Mouse (Mus musculus) kidney, embryonic 14.5 days (tissue): ENCODE measurements around the gene Eif6. TPM values are rescaled to one million over a fixed set of nuclear protein-coding genes. Genes with fewer than 3 reads are reported as not detected.

Experiments
- ATAC-seq: fragments of 200-750 bp; cut with Nextera tagmentation; 2 replicates; pipeline ENCODE4 v1.8.0; 2017; ENCODE audit warnings: moderate number of reproducible peaks, mild to moderate bottlenecking, moderate TSS enrichment, moderate library complexity; ENCODE audit not compliant: low FRiP score, low TSS enrichment
- H3K27ac ChIP-seq: fragments of 300-500 bp; sonication (generic); 2 replicates; pipeline ENCODE4 v1.5.1; 2014; ENCODE audit warnings: low read depth, mild to moderate bottlenecking, low read length, moderate library complexity, mixed read lengths
- H3K27me3 ChIP-seq: fragments of 300-500 bp; sonication (generic); 2 replicates; pipeline ENCODE4 v1.6.1; 2014; ENCODE audit warnings: mild to moderate bottlenecking, low read length; ENCODE audit not compliant: control insufficient read depth, insufficient read depth
- H3K36me3 ChIP-seq: fragments of 300-500 bp; sonication (generic); 2 replicates; pipeline ENCODE4 v1.6.1; 2014; ENCODE audit warnings: low read length, mixed read lengths; ENCODE audit not compliant: control insufficient read depth, insufficient read depth
- H3K4me1 ChIP-seq: fragments of 300-500 bp; sonication (generic); 2 replicates; pipeline ENCODE4 v1.6.1; 2014; ENCODE audit warnings: low read length, mixed read lengths; ENCODE audit not compliant: control insufficient read depth, insufficient read depth
- H3K4me2 ChIP-seq: fragments of 300-500 bp; sonication (generic); replicated peaks from 2 replicates; pipeline ENCODE4 v1.6.1; 2014; ENCODE audit warnings: low read depth, mild to moderate bottlenecking, low read length
- H3K4me3 ChIP-seq: fragments of 300-500 bp; sonication (generic); 2 replicates; pipeline ENCODE4 v1.5.1; 2014; ENCODE audit warnings: mild to moderate bottlenecking, low read length
- H3K9ac ChIP-seq: fragments of 300-500 bp; sonication (generic); 2 replicates; pipeline ENCODE4 v1.6.1; 2014; ENCODE audit warnings: low read depth, mild to moderate bottlenecking, low read length, moderate library complexity
- H3K9me3 ChIP-seq: fragments of 300-500 bp; sonication (generic); 2 replicates; pipeline ENCODE4 v1.6.1; 2016; ENCODE audit warnings: low read length; ENCODE audit not compliant: control insufficient read depth
- WGBS: fragments of 180-500 bp; shearing (Covaris S2); extraction: QIAGEN DNeasy Blood & Tissue Kit; methylation state at CpG from one replicate; pipeline ENCODE4 v1.1.7; 2014; 5-methylcytosine and 5-hydroxymethylcytosine counted together
- polyA plus RNA-seq: library from polyadenylated mRNA; unstranded; fragments of >200 nt; fragmentation: Nextera tagmentation; extraction: Ambion mirVana; gene quantifications from 2 replicates; pipeline ENCODE4 v1.2.1, GENCODE M21; 2014

Gene Eif6
- polyA plus RNA-seq, 1 experiment from 2014 or later, result 202 TPM

DNA sequence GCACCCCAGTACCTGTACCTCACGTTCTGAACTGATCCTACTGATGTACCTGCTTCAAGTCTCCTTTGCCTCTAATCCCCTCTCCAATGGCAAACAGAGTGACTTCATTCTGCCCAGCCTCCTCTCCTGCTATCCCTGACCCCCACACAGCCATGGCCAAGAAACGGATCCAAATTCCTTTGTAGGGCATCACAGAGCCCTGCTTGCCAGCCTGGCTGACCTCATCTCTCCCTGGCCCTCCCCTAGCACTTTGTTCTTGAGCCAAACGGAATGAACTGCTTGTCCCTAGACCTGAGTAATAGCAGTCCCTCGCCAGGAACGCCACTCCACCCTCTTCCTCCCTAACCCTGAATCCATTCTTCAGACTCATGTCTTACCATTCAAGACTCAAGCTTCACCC is 20.2 kb downstream of the Eif6 start:
- no peaks in the 10 kb centered on the region for H3K36me3 ChIP-seq
- no peak overlapping the region for H3K4me2 ChIP-seq
- no peaks in the 10 kb centered on the region for H3K4me1 ChIP-seq
- no peaks in the 10 kb centered on the region for H3K27me3 ChIP-seq
- H3K27ac ChIP-seq, result no peak overlapping the region
- H3K9ac ChIP-seq, result no peak overlapping the region
- no peak overlapping the region for H3K4me3 ChIP-seq
- no peak for ATAC-seq
- WGBS, result 66% methylated on average over 5 of the region's 5 CpGs
- no peaks in the 10 kb centered on the region; the same call in 1 of the 2 replicates for H3K9me3 ChIP-seq

DNA sequence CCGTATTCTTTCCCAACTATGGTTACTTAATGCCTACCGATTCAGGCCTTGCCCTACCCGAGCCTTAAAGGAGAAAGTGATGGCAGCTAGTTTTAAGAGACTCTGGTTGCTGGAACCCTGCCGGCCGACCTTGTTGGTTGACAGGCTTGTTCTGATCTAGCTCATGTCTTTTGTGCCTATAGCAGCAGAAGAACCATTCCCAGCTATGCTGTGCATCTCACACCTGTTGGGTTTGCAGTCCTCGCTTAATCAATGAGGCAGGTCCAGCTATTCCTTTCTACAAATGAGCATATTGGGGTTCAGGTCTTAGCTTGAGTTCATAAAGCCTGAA is 20.8 kb downstream of the Eif6 start:
- H3K4me2 ChIP-seq, result no peak overlapping the region
- no peaks in the 10 kb centered on the region for H3K27me3 ChIP-seq
- no peak for ATAC-seq
- H3K4me1 ChIP-seq, result no peaks in the 10 kb centered on the region
- H3K36me3 ChIP-seq, result no peaks in the 10 kb centered on the region
- no peak overlapping the region for H3K9ac ChIP-seq
- H3K27ac ChIP-seq, result no peak overlapping the region
- 89% methylated on average over 6 of the region's 6 CpGs for WGBS
- no peak overlapping the region for H3K4me3 ChIP-seq
- no peaks in the 10 kb centered on the region; the same call in 1 of the 2 replicates for H3K9me3 ChIP-seq

DNA sequence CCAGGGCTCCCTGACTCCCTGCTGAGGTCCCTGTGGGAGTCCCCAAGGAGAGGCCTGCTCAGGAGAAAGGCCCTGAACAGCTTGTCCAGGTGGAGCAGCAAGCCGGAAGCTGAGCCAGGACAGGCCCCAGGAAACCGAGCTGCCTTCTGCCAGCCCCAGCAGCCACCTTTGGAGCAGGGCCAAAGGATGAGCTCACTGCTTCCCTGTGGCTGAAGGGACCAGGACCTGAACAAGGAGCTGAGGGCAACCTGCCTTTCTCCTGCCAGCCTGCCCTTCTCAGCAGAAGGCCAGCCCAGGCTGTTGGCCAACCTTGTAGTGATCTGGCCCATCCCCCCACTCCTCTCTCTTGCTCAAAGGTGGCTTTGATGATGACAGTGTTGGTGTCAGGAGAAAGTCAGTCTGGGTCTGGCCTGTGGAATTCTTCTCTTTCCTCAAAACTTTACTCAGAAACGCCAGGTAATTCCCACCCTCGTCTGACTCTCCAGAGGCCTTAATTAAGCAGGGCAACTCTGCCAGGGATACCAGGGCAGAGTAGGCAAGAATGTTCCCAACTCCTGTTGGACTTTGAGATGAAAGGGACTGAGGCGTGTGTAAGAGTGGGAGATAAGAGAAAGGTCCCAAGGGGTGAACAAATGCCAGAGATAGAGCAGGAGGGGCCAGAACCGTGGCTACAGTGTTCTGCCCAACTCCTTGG is 21.3 kb downstream of the Eif6 start:
- no peaks in the 10 kb centered on the region for H3K27me3 ChIP-seq
- H3K27ac ChIP-seq, result no peak overlapping the region
- H3K36me3 ChIP-seq, result no peaks in the 10 kb centered on the region
- 57% methylated on average over 6 of the region's 6 CpGs for WGBS
- no peak overlapping the region for H3K4me3 ChIP-seq
- H3K9ac ChIP-seq, result no peak overlapping the region
- H3K9me3 ChIP-seq, result no peaks in the 10 kb centered on the region; the same call in 1 of the 2 replicates
- H3K4me1 ChIP-seq, result no peaks in the 10 kb centered on the region
- ATAC-seq, result no peak
- no peak overlapping the region for H3K4me2 ChIP-seq

DNA sequence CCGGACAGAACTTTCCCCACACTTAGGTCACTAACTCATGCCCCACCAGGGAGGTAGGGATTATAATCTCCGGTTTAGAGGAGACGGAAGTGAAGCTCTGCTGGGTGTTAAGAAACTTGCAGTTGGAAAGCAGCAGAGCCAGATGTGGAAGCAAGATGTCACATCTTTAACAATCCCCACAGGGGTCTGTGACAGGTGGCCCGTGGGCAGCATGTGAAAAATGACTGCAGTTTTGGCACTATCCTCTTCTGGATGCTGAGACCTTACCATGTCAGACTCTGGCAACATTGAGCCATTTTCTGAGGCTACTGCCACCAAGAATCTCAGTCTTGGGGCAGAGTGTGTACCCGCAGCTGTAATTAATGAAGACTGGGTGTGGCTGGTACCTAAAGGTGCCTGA is 22.7 kb downstream of the Eif6 start:
- H3K9me3 ChIP-seq, result no peaks in the 10 kb centered on the region; the same call in 1 of the 2 replicates
- H3K27me3 ChIP-seq, result no peaks in the 10 kb centered on the region
- no peak overlapping the region for H3K4me3 ChIP-seq
- no peaks in the 10 kb centered on the region for H3K4me1 ChIP-seq
- H3K27ac ChIP-seq, result no peak overlapping the region
- no peak for ATAC-seq
- no peak overlapping the region for H3K4me2 ChIP-seq
- H3K36me3 ChIP-seq, result no peaks in the 10 kb centered on the region
- H3K9ac ChIP-seq, result no peak overlapping the region
- WGBS, result 65% methylated on average over 5 of the region's 5 CpGs

DNA sequence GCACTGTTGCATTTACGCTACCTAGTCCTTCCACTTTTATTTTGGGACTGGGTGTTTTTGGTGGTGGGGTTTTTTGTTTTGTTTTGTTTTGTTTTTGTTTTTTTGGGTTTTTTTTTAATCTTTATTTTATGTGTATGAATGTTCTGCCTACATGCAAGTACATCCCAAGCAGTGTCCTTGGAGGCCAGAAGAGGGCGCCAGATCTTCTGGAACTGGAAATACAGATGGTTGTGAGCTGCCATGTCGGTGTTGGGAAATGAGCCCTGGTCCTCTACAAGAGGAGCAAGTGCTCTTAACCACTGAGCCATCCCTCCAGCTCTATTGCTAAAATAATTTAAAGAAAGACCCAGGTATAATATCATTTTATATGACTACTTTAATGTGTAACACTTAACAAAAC is 24.0 kb downstream of the Eif6 start:
- H3K9me3 ChIP-seq, result no peaks in the 10 kb centered on the region; the same call in 1 of the 2 replicates
- no peaks in the 10 kb centered on the region for H3K4me1 ChIP-seq
- H3K27me3 ChIP-seq, result no peaks in the 10 kb centered on the region
- H3K27ac ChIP-seq, result no peak overlapping the region
- WGBS, result 60% methylated on average over 3 of the region's 3 CpGs
- no peaks in the 10 kb centered on the region for H3K36me3 ChIP-seq
- H3K4me3 ChIP-seq, result no peak overlapping the region
- ATAC-seq, result no peak
- H3K9ac ChIP-seq, result no peak overlapping the region
- no peak overlapping the region for H3K4me2 ChIP-seq

DNA sequence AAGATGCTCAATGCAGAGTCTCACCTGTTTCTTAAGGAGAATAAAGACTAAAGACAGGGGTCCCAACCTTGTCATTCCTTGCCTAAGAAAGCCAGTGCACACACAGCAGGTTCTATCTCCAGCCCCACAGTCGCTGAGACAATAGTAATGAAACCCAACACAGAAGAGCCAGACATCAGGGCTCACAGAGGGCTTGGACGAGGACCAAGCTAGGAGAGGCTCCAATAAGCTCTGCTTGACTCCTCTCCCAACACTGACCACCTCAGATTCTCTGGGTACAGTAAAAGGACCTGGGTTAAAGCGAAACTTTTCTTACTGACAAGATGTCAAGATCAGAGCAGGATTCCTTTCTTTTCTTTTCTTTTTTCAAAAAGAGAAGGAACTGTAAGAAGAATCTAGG is 28.1 kb downstream of the Eif6 start:
- Histone ChIP-seq H3K4me1 (no peaks in the 10 kb centered on the region), H3K9ac (no peak overlapping the region), H3K36me3 (no peaks in the 10 kb centered on the region), H3K27ac (no peak overlapping the region), H3K4me2 (no peak overlapping the region), H3K27me3 (no peaks in the 10 kb centered on the region), H3K9me3 (no peaks in the 10 kb centered on the region; the same call in 1 of the 2 replicates), H3K4me3 (no peak overlapping the region)
- ATAC-seq, result no peak
- 64% methylated on average over 3 of the region's 3 CpGs for WGBS

DNA sequence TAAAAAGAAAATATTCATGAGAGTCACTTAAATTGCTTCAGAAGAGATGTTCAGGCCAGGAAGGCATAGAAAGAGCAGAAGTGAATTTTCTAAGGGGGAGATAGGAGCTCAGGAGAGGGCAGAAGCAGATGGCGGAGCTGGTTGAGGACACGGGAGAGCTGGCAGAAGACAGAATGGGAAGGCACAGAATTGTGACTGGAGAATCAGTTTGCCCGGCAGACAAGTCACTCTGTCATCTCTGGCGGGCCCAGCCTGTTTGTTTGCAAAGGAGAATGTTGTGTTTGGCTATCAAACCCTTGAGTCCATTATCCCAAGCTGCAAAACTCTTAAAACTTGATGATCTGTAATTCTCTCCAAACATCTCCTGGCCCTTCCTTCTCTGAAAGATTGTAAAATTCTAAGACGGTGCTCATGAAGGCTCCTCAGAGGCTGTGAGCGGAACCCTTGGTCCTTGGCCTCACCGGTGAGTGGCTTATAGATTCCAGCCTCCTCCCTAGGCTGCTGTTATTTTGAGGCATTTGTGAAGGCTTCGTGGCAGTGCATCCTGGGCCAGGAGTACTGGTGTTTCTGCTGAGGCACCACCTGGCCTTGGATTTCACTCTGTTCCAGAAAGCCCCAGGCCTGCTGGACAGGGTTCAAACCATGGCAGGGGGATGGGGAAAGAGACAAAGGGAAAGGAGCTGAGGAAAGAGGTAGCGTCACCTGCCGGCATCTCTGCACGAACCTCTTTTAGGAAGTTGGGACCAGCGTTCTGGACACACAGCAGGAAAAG is 31.9 kb downstream of the Eif6 start:
- H3K4me2 ChIP-seq, result no peak overlapping the region
- H3K9ac ChIP-seq, result no peak overlapping the region
- no peaks in the 10 kb centered on the region for H3K27me3 ChIP-seq
- ATAC-seq, result no peak
- H3K27ac ChIP-seq, result no peak overlapping the region
- no peaks in the 10 kb centered on the region for H3K36me3 ChIP-seq
- no peaks in the 10 kb centered on the region for H3K4me1 ChIP-seq
- WGBS, result 89% methylated on average over 12 of the region's 12 CpGs
- no peaks in the 10 kb centered on the region for H3K9me3 ChIP-seq
- no peak overlapping the region for H3K4me3 ChIP-seq

DNA sequence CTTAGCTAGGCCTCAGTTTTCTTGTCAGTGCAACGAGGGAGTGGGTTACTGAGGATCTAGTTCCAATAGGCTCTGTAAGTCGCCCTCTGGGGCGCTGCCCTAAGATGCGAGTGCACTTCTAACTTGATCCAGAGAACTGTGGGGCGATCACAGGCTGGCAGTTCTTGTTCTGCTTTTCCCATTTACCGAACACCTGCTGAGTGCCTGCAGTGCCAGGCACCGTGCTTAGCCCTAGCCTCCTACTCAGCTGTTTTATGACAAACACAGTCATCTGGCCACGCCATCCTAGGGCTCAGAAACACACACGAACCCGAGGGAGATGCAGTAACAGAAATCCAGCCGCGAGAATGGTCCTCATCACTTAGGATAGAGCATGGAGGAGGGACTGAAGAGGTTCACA is 33.8 kb downstream of the Eif6 start:
- no peak overlapping the region for H3K27ac ChIP-seq

More for the DNA sequence above, 33.8 kb downstream of the Eif6 start:
- WGBS, result 34% methylated on average over 12 of the region's 12 CpGs
- H3K27me3 ChIP-seq, result no peaks in the 10 kb centered on the region
- no peaks in the 10 kb centered on the region for H3K9me3 ChIP-seq
- no peak overlapping the region for H3K9ac ChIP-seq
- no peak overlapping the region for H3K4me3 ChIP-seq
- ATAC-seq, result no peak
- H3K4me1 ChIP-seq, result no peaks in the 10 kb centered on the region
- H3K4me2 ChIP-seq, result no peak overlapping the region
- no peaks in the 10 kb centered on the region for H3K36me3 ChIP-seq
